ENCODE assay signal across 25 mouse cellular contexts in the genomic region with DNA sequence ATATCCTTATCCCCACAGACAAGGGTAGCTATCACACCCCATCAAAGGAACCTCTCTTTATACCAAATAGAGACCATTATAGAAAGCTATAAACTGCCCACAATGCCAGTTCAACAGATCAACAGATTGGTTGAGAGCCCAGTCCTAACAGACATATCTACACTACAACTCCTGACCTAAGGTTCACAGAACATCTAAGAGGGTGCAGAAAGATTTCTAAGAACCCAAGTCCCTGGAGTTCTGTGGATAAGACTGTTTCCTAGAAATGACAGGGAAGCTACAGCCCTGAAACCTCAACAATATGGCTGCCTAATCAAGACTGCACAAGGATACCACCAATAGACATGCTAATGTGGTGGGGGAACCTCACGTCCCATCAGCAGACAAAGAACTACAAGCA.
"Had no signal": no experiment of that assay in that cellular context is flagged by ENCODE, and none has a peak within 500 bp of the region (broad histone marks: within the 10 kb centered on the region; RNA-seq: fewer than 3 reads in every experiment).

No protein-coding gene starts in this region.

- H3K27ac ChIP-seq: gastrocnemius, adult 2 months; heart, adult 2 months; hindbrain, embryonic 10.5 days; hindbrain, embryonic 12.5 days; hindbrain, embryonic 14.5 days; intestine, embryonic 15.5 days; layer of hippocampus, adult 2 months; limb, embryonic 13.5 days; limb, embryonic 15.5 days; liver, embryonic 14.5 days had no signal

- DNase-seq: gastrocnemius, adult 2 months; gastrocnemius, postnatal 10 days; gastrocnemius, postnatal 25 days; heart, adult 2 months; heart, postnatal 10 days; heart, postnatal 4 days; kidney, adult 18-20 months; kidney, adult 8-10 months; kidney, postnatal 10 days; kidney, postnatal 25 days; kidney, postnatal 4 days; layer of hippocampus, postnatal 36 days; left cerebral cortex, postnatal 4 days had no signal

- H3K4me3 ChIP-seq: gastrocnemius, adult 2 months; heart, adult 2 months; hindbrain, embryonic 10.5 days; hindbrain, embryonic 12.5 days; intestine, embryonic 15.5 days; layer of hippocampus, adult 2 months; limb, embryonic 13.5 days; limb, embryonic 15.5 days had no signal

- H3K9me3 ChIP-seq: hindbrain, embryonic 10.5 days; hindbrain, embryonic 12.5 days; intestine, embryonic 15.5 days; limb, embryonic 13.5 days; limb, embryonic 15.5 days had no signal

- H3K9ac ChIP-seq: hindbrain, embryonic 12.5 days; hindbrain, embryonic 14.5 days; intestine, embryonic 15.5 days; limb, embryonic 13.5 days; limb, embryonic 15.5 days; liver, embryonic 14.5 days had no signal

- H3K4me2 ChIP-seq: heart, embryonic 11.5 days; hindbrain, embryonic 12.5 days; hindbrain, embryonic 14.5 days; intestine, embryonic 15.5 days; limb, embryonic 13.5 days; limb, embryonic 15.5 days had no signal

- ATAC-seq: hindbrain, embryonic 16.5 days; inflammation-experienced regulatory T-cells, adult 6 months; intestine, embryonic 15.5 days; intestine, postnatal 0 days had no signal

- H3K4me1 ChIP-seq: hindbrain, embryonic 10.5 days; hindbrain, embryonic 12.5 days; intestine, embryonic 15.5 days; limb, embryonic 13.5 days; limb, embryonic 15.5 days had no signal

- H3K27me3 ChIP-seq: hindbrain, embryonic 12.5 days; intestine, embryonic 15.5 days; limb, embryonic 13.5 days; limb, embryonic 15.5 days had no signal
